Mouse (Mus musculus) hindbrain, embryonic 16.5 days (tissue): ENCODE data around the gene Nxph1. TPM values are rescaled to one million over a fixed set of nuclear protein-coding genes. Genes with fewer than 3 reads are reported as not detected.
A peak's percentile ranks its signal among the peaks of the same experiment; 100 is the strongest.

ENCODE experiments used
- ATAC-seq: fragments of 200-750 bp; cut with Nextera tagmentation; 2 replicates; pipeline ENCODE4 v1.8.0; 2017; ENCODE audit warnings: moderate TSS enrichment, moderate library complexity
- H3K27ac ChIP-seq: fragments of 300-500 bp; sonication (generic); 2 replicates; pipeline ENCODE4 v1.5.1; 2014; ENCODE audit warnings: low read depth, mild to moderate bottlenecking, control low read depth, low read length, moderate library complexity
- H3K27me3 ChIP-seq: fragments of 300-500 bp; sonication (generic); replicated peaks from 2 replicates; pipeline ENCODE4 v1.6.1; 2014; ENCODE audit warnings: low read length; ENCODE audit not compliant: control insufficient read depth, insufficient read depth
- H3K36me3 ChIP-seq: fragments of 300-500 bp; sonication (generic); 2 replicates; pipeline ENCODE4 v1.6.1; 2014; ENCODE audit warnings: mild to moderate bottlenecking, low read length, moderate library complexity, mixed read lengths; ENCODE audit not compliant: control insufficient read depth, insufficient read depth
- H3K4me1 ChIP-seq: fragments of 300-500 bp; sonication (generic); 2 replicates; pipeline ENCODE4 v1.6.1; 2014; ENCODE audit warnings: low read depth, low read length; ENCODE audit not compliant: control insufficient read depth, insufficient read depth
- H3K4me2 ChIP-seq: fragments of 300-500 bp; sonication (generic); 2 replicates; pipeline ENCODE4 v1.6.1; 2014; ENCODE audit warnings: mild to moderate bottlenecking, low read length, control low read depth, moderate library complexity
- H3K4me3 ChIP-seq: fragments of 300-500 bp; sonication (generic); 2 replicates; pipeline ENCODE4 v1.5.1; 2014; ENCODE audit warnings: mild to moderate bottlenecking, low read length, control low read depth, moderate library complexity
- H3K9ac ChIP-seq: fragments of 300-500 bp; sonication (generic); 2 replicates; pipeline ENCODE4 v1.6.1; 2014; ENCODE audit warnings: low read depth, mild to moderate bottlenecking, control low read depth, low read length, moderate library complexity
- H3K9me3 ChIP-seq: fragments of 300-500 bp; sonication (generic); 2 replicates; pipeline ENCODE4 v1.6.1; 2014; ENCODE audit warnings: mild to moderate bottlenecking, low read length, moderate library complexity; ENCODE audit not compliant: control insufficient read depth
- WGBS: fragments of 180-500 bp; shearing (Covaris S2); extraction: QIAGEN DNeasy Blood & Tissue Kit; methylation state at CpG from one replicate; pipeline ENCODE4 v1.1.7; 2014; 5-methylcytosine and 5-hydroxymethylcytosine counted together
- polyA plus RNA-seq: library from polyadenylated mRNA; unstranded; fragments of >200 nt; fragmentation: Nextera tagmentation; extraction: Ambion mirVana; gene quantifications from 2 replicates; pipeline ENCODE4 v1.2.1, GENCODE M21; 2015

The Nxph1 gene
- polyA plus RNA-seq, 1 experiment from 2014 or later = 101 TPM

GRCm38 (mm10) chr6:9002686-9003085, 54.5 kb downstream of the Nxph1 start:
- H3K36me3 ChIP-seq = no peaks in the 10 kb centered on the region
- no peak overlapping the region for H3K9ac ChIP-seq
- H3K4me1 ChIP-seq = no peaks in the 10 kb centered on the region
- WGBS = 23% methylated on average over 3 of the region's 3 CpGs
- ATAC-seq = no peak
- no peak overlapping the region for H3K27ac ChIP-seq
- H3K27me3 ChIP-seq = no peaks in the 10 kb centered on the region
- no peak overlapping the region for H3K4me2 ChIP-seq
- no peaks in the 10 kb centered on the region for H3K9me3 ChIP-seq
- no peak overlapping the region for H3K4me3 ChIP-seq

- Histone ChIP-seq H3K9ac (no peak overlapping the region), H3K4me1 (no peaks in the 10 kb centered on the region), H3K36me3 (no peaks in the 10 kb centered on the region), H3K4me3 (no peak overlapping the region), H3K27me3 (no peaks in the 10 kb centered on the region), H3K9me3 (no peaks in the 10 kb centered on the region), H3K27ac (no peak overlapping the region), H3K4me2 (no peak overlapping the region)
- 87% methylated on average over 1 of the region's 1 CpGs for WGBS
- no peak for ATAC-seq
Observed at GRCm38 (mm10) chr6:9026631-9027030, 78.4 kb downstream of the Nxph1 start.

DNA sequence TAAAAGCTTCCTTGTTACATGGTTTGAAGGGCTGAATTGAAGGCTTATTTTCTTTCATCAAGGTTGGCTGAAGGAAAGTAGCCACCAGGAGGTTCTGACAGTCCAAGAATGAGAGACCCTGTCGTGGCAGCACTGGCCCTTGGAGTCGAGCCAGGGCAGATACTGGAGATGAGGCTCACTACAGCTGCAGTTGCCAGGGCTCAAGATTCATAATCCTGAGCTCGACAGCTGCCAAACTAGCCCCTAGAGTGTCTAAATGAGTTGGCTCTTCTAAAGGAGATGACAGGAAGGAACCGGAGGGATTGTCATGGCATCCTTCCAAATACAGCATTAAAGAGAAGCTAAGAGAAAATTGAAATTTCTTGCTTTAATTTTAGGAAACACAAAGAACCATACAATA, 78.9 kb downstream of the Nxph1 start:
- H3K4me2 ChIP-seq = no peak overlapping the region
- H3K9ac ChIP-seq = no peak overlapping the region
- H3K27me3 ChIP-seq = no peaks in the 10 kb centered on the region
- H3K27ac ChIP-seq = no peak overlapping the region
- H3K36me3 ChIP-seq = no peaks in the 10 kb centered on the region
- H3K4me3 ChIP-seq = no peak overlapping the region
- 39% methylated on average over 4 of the region's 4 CpGs for WGBS
- H3K9me3 ChIP-seq = no peaks in the 10 kb centered on the region
- H3K4me1 ChIP-seq = no peaks in the 10 kb centered on the region
- peak; percentile 83 for ATAC-seq

- no peak for ATAC-seq
- Histone ChIP-seq H3K4me2 (no peak overlapping the region), H3K36me3 (no peaks in the 10 kb centered on the region), H3K4me1 (no peaks in the 10 kb centered on the region), H3K9me3 (no peaks in the 10 kb centered on the region), H3K4me3 (no peak overlapping the region), H3K27ac (no peak overlapping the region), H3K9ac (no peak overlapping the region), H3K27me3 (no peaks in the 10 kb centered on the region)
- 72% methylated on average over 1 of the region's 1 CpGs for WGBS
Observed at GRCm38 (mm10) chr6:9028501-9028900, 80.3 kb downstream of the Nxph1 start.

GRCm38 (mm10) chr6:9039286-9039685, 91.1 kb downstream of the Nxph1 start:
- no peak for ATAC-seq

DNA sequence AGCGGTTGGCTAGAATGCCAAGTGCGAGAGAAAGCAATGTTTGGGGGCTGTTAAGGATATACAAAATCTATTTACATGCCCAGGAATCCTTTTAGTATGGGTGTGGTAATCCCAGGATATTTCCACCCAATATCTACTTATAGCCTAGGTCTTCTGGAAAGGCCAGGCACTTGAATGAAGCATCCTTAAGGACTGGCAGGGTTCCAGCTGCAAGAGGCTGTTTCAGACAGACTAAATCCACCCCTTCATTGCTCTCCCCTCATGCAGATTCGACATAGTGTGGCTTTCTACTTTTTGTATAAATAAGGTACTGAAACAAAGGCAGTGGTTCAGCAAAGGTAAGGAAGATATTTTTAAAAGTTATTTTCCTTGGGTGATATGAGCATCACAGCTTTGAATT, 92.8 kb downstream of the Nxph1 start:
- H3K4me3 ChIP-seq = no peak overlapping the region
- 73% methylated on average over 3 of the region's 3 CpGs for WGBS

More at GRCm38 (mm10) chr6:9039286-9039685, 91.1 kb downstream of the Nxph1 start:
- H3K9ac ChIP-seq = no peak overlapping the region
- H3K9me3 ChIP-seq = no peaks in the 10 kb centered on the region
- no peaks in the 10 kb centered on the region for H3K27me3 ChIP-seq
- H3K4me3 ChIP-seq = no peak overlapping the region
- no peak overlapping the region for H3K4me2 ChIP-seq
- no peaks in the 10 kb centered on the region for H3K36me3 ChIP-seq
- no peak overlapping the region for H3K27ac ChIP-seq
- 97% methylated on average over 1 of the region's 1 CpGs for WGBS
- H3K4me1 ChIP-seq = no peaks in the 10 kb centered on the region

GRCm38 (mm10) chr6:9042391-9042790, 94.2 kb downstream of the Nxph1 start:
- ATAC-seq = no peak
- 38% methylated on average over 1 of the region's 1 CpGs for WGBS
- no peaks in the 10 kb centered on the region for H3K36me3 ChIP-seq
- no peaks in the 10 kb centered on the region for H3K27me3 ChIP-seq
- H3K9me3 ChIP-seq = no peaks in the 10 kb centered on the region
- no peak overlapping the region for H3K4me2 ChIP-seq
- no peaks in the 10 kb centered on the region for H3K4me1 ChIP-seq
- no peak overlapping the region for H3K4me3 ChIP-seq
- no peak overlapping the region for H3K27ac ChIP-seq
- no peak overlapping the region for H3K9ac ChIP-seq

More for the DNA sequence above, 92.8 kb downstream of the Nxph1 start:
- ATAC-seq = no peak
- Histone ChIP-seq H3K27me3 (no peaks in the 10 kb centered on the region), H3K9me3 (no peaks in the 10 kb centered on the region), H3K4me2 (no peak overlapping the region), H3K4me1 (no peaks in the 10 kb centered on the region), H3K36me3 (no peaks in the 10 kb centered on the region), H3K9ac (no peak overlapping the region), H3K27ac (no peak overlapping the region)

DNA sequence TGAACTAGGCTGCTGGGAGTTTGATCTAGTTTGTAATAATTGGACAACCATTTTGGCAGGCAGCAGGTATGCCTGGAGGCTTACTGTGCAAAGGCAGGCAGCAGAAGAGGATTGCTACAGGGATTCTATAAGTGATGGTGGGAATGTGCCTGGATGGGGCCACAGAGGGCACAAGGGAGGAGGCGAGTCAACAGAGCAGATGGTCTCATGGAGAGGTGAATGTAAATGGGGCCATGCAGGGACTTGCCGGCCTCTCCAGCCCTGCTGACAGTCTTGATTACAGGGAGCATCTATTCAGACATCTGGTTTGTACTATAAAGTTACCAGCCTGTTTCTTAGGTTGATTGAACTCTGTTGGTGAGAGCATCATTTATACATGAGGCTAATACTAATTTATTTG, 98.6 kb downstream of the Nxph1 start:
- Histone ChIP-seq H3K4me3 (no peak overlapping the region), H3K27ac (no peak overlapping the region), H3K9ac (no peak overlapping the region), H3K4me1 (no peaks in the 10 kb centered on the region), H3K27me3 (no peaks in the 10 kb centered on the region), H3K4me2 (no peak overlapping the region), H3K9me3 (no peaks in the 10 kb centered on the region), H3K36me3 (no peaks in the 10 kb centered on the region)
- WGBS = 34% methylated on average over 2 of the region's 2 CpGs
- peak; percentile 25; the same call in 1 of the 2 replicates for ATAC-seq

GRCm38 (mm10) chr6:9061261-9062105, 113.3 kb downstream of the Nxph1 start:
- Histone ChIP-seq H3K27ac (no peak overlapping the region), H3K4me3 (no peak overlapping the region), H3K9ac (no peak overlapping the region), H3K4me1 (no peaks in the 10 kb centered on the region), H3K9me3 (no peaks in the 10 kb centered on the region), H3K27me3 (no peaks in the 10 kb centered on the region), H3K36me3 (no peaks in the 10 kb centered on the region), H3K4me2 (no peak overlapping the region)
- ATAC-seq = no peak
- 89% methylated on average over 4 of the region's 4 CpGs for WGBS
